Mouse (Mus musculus) ES-E14 (cell line): Measurements from ENCODE around the gene Nfic. TPM values are rescaled to one million over a fixed set of nuclear protein-coding genes. Genes with fewer than 3 reads are reported as not detected.

Experiments
- DNase-seq: peaks from one replicate; pipeline ENCODE4 v3.0.0-alpha.2; 2013; ENCODE audit warnings: low read depth, low spot score
- H3K27ac ChIP-seq: 2 replicates; pipeline ENCODE4 v1.5.1; 2012; ENCODE audit warnings: low read depth, mild to moderate bottlenecking, low read length, moderate library complexity, mixed read lengths; ENCODE audit not compliant: poor library complexity, insufficient read depth, severe bottlenecking
- H3K36me3 ChIP-seq: 2 replicates; pipeline ENCODE4 v1.6.1; 2012; ENCODE audit warnings: mild to moderate bottlenecking, low read length, moderate library complexity, mixed read lengths; ENCODE audit not compliant: control insufficient read depth, poor library complexity, insufficient read depth, severe bottlenecking
- H3K4me1 ChIP-seq, 2 experiments: fragments of 150-350 bp in 1 of 2; sonication (generic) in 1 of 2; 2 replicates each; pipeline ENCODE4 v1.6.1; 2012; ENCODE audit warnings: low read length in 2 of 2, mild to moderate bottlenecking in 1 of 2, mixed read lengths in 1 of 2; ENCODE audit not compliant: control insufficient read depth in 2 of 2, insufficient read depth in 2 of 2, poor library complexity in 1 of 2
- H3K4me3 ChIP-seq, 2 experiments: fragments of 150-350 bp in 1 of 2; sonication (generic) in 1 of 2; 2 replicates each; pipeline ENCODE4 v1.5.1; 2012; ENCODE audit warnings: low read length in 2 of 2, low read depth in 1 of 2, mild to moderate bottlenecking in 1 of 2, mixed read lengths in 1 of 2; ENCODE audit not compliant: insufficient read depth in 1 of 2, poor library complexity in 1 of 2, severe bottlenecking in 1 of 2
- H3K9ac ChIP-seq: 2 replicates; pipeline ENCODE4 v1.6.1; 2012; ENCODE audit warnings: low read depth, mild to moderate bottlenecking, low read length, mixed read lengths; ENCODE audit not compliant: poor library complexity, insufficient read depth, severe bottlenecking
- H3K9me3 ChIP-seq: fragments of 150-350 bp; sonication (generic); 2 replicates; pipeline ENCODE4 v1.6.1; 2012; ENCODE audit warnings: low read depth, mild to moderate bottlenecking, low read length; ENCODE audit not compliant: control insufficient read depth, insufficient read depth
- CHD2 ChIP-seq: IDR thresholded peaks from 2 replicates; pipeline ENCODE4 v1.6.1; 2014; ENCODE audit warnings: mild to moderate bottlenecking, low read depth, low read length, inconsistent platforms
- HCFC1 ChIP-seq: IDR thresholded peaks from 2 replicates; pipeline ENCODE4 v1.6.1; 2012; ENCODE audit warnings: low read length, inconsistent platforms, borderline replicate concordance; ENCODE audit not compliant: insufficient read depth
- MAFK ChIP-seq: IDR thresholded peaks from 2 replicates; pipeline ENCODE4 v1.6.1; 2014; ENCODE audit warnings: mild to moderate bottlenecking, low read depth, low read length, inconsistent platforms; ENCODE audit not compliant: insufficient read depth
- ZC3H11A ChIP-seq: IDR thresholded peaks from 2 replicates; pipeline ENCODE4 v1.6.1; 2012; ENCODE audit warnings: low read depth, mild to moderate bottlenecking, inconsistent platforms, low read length, borderline replicate concordance
- ZNF384 ChIP-seq: IDR thresholded peaks from 2 replicates; pipeline ENCODE4 v1.6.1; 2012; ENCODE audit warnings: low read depth, low read length, inconsistent platforms
- in situ Hi-C, 2 experiments: fragments of 600-800 bp; cut with MboI; formaldehyde crosslinking; loops; one replicate each; pipeline ENCODE4 v1.15.1; 2025; ENCODE audit warnings: low sequenced_read_pairs in 2 of 2, inconsistent platforms in 1 of 2; ENCODE audit not compliant: unreplicated experiment in 2 of 2
- total RNA-seq: library from RNA; depleted of rRNA; stranded (reverse); fragments of 300-350 nt; gene quantifications from 2 replicates; pipeline ENCODE4 v1.2.3, GENCODE M21; 2012

Nfic gene
- total RNA-seq, 1 experiment: 4.9 TPM

- no peaks in the 10 kb centered on the region for H3K9me3 ChIP-seq
- no peaks in the 10 kb centered on the region for H3K36me3 ChIP-seq
- H3K4me1 ChIP-seq: peaks cover 7 to 23% of the 10 kb centered on the region in 2 experiments; a peak in 2 of 4 replicates
- peak overlapping the region; percentile 84 to 89 for H3K4me3 ChIP-seq
- peak overlapping the region; percentile 67; the same call in 1 of the 2 replicates for H3K9ac ChIP-seq
- no peak for TF ChIP-seq CHD2
- no peak for TF ChIP-seq HCFC1
- no peak overlapping the region for H3K27ac ChIP-seq
- in situ Hi-C loops: no loop called here
- no peak for DNase-seq
Observed at GRCm38 (mm10) chr10:81430141-81430830, 25.1 kb downstream of the Nfic start.

GRCm38 (mm10) chr10:81429605-81430061 lies 25.8 kb downstream of the Nfic start:
- in situ Hi-C loops: no loop called here
- peak overlapping the region; percentile 84 to 89 for H3K4me3 ChIP-seq
- H3K9ac ChIP-seq: peak overlapping the region; percentile 44; the same call in 1 of the 2 replicates
- peaks cover 7 to 30% of the 10 kb centered on the region in 2 experiments; a peak in 3 of 4 replicates for H3K4me1 ChIP-seq
- DNase-seq: peak; percentile 94
- no peaks in the 10 kb centered on the region for H3K9me3 ChIP-seq
- TF ChIP-seq ZC3H11A: no peak
- no peak for TF ChIP-seq ZNF384
- no peak for TF ChIP-seq MAFK
- no peak for TF ChIP-seq HCFC1
- TF ChIP-seq CHD2: no peak
- no peak overlapping the region for H3K27ac ChIP-seq
- no peaks in the 10 kb centered on the region for H3K36me3 ChIP-seq

GRCm38 (mm10) chr10:81429092-81429491 lies 26.3 kb downstream of the Nfic start:
- in situ Hi-C loops: no loop called here
- peak overlapping the region in 1 of 2 experiments; percentile 89; a peak in 1 of 4 replicates for H3K4me3 ChIP-seq
- H3K9ac ChIP-seq: no peak overlapping the region
- H3K4me1 ChIP-seq: peaks cover 7 to 32% of the 10 kb centered on the region in 2 experiments; a peak in 3 of 4 replicates
- TF ChIP-seq CHD2: no peak
- no peak for TF ChIP-seq HCFC1
- no peak for TF ChIP-seq MAFK
- TF ChIP-seq ZC3H11A: no peak
- TF ChIP-seq ZNF384: no peak
- DNase-seq: no peak
- H3K9me3 ChIP-seq: no peaks in the 10 kb centered on the region
- H3K27ac ChIP-seq: no peak overlapping the region
- no peaks in the 10 kb centered on the region for H3K36me3 ChIP-seq

GRCm38 (mm10) chr10:81428507-81428870 lies 26.9 kb downstream of the Nfic start:
- DNase-seq: no peak

More at GRCm38 (mm10) chr10:81428507-81428870, 26.9 kb downstream of the Nfic start:
- Histone ChIP-seq H3K36me3 (no peaks in the 10 kb centered on the region), H3K4me3 (no peak overlapping the region), H3K27ac (no peak overlapping the region), H3K9me3 (no peaks in the 10 kb centered on the region), H3K4me1 (peaks cover 7 to 35% of the 10 kb centered on the region in 2 experiments; a peak in 3 of 4 replicates), H3K9ac (no peak overlapping the region)
- in situ Hi-C loops: no loop called here
- TF ChIP-seq HCFC1 (no peak), ZNF384 (no peak), CHD2 (no peak)
